Mouse (Mus musculus): ENCODE data around the gene Fam229a. TPM values are rescaled to one million over a fixed set of nuclear protein-coding genes. Genes with fewer than 3 reads are reported as not detected.

Gene Fam229a
- polyA plus RNA-seq, 1 experiment from 2014 or later, result not detected

DNA sequence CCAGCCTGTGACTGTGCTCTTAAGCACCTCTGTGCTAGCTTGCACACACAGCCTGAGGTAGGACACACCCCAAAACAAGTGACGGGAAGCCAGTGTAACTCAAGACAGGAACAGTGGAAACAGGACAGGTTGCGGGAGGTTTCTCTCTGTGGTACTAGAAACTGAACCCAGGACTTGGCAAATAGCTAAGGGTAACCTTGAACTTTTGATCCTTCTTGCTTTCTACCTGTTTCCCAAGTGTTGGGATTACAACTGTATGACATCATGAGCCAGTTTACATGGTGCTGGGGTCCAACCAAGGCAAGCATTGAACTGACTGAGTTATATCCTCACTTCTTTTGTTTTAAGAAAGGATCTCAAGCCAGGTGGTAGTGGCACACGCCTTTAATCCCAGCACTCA lies 11.1 kb upstream of the Fam229a start:
- Histone ChIP-seq H3K4me2 (ENCODE audit: low read depth, low read length) (no peak overlapping the region), H3K36me3 (ENCODE audit: control insufficient read depth, insufficient read depth) (peaks cover 32% of the 10 kb centered on the region), H3K4me1 (ENCODE audit: control insufficient read depth, insufficient read depth, low read length) (no peaks in the 10 kb centered on the region), H3K4me3 (ENCODE audit: low read length) (no peak overlapping the region), H3K9ac (ENCODE audit: low read length) (no peak overlapping the region), H3K27ac (ENCODE audit: low read length) (no peak overlapping the region), H3K9me3 (replicated peaks; ENCODE audit: control insufficient read depth, low read length) (no peaks in the 10 kb centered on the region), H3K27me3 (ENCODE audit: control insufficient read depth, insufficient read depth, low read length) (no peaks in the 10 kb centered on the region)
- WGBS, result 89% methylated on average over 3 of the region's 3 CpGs
- no peak for ATAC-seq (replicated peaks; ENCODE audit: extremely low read depth, insufficient read depth, low FRiP score)

- H3K9me3 ChIP-seq (replicated peaks; ENCODE audit: control insufficient read depth, low read length), result no peaks in the 10 kb centered on the region
- H3K27ac ChIP-seq (ENCODE audit: low read length), result no peak overlapping the region
- no peak overlapping the region for H3K4me2 ChIP-seq (ENCODE audit: low read depth, low read length)
- ATAC-seq (replicated peaks; ENCODE audit: extremely low read depth, insufficient read depth, low FRiP score), result no peak
- H3K27me3 ChIP-seq (ENCODE audit: control insufficient read depth, insufficient read depth, low read length), result no peaks in the 10 kb centered on the region
- no peak overlapping the region for H3K9ac ChIP-seq (ENCODE audit: low read length)
- H3K4me3 ChIP-seq (ENCODE audit: low read length), result no peak overlapping the region
- H3K4me1 ChIP-seq (ENCODE audit: control insufficient read depth, insufficient read depth, low read length), result no peaks in the 10 kb centered on the region
- 85% methylated on average over 1 of the region's 1 CpGs for WGBS
- peaks cover 33% of the 10 kb centered on the region for H3K36me3 ChIP-seq (ENCODE audit: control insufficient read depth, insufficient read depth)
Measured at GRCm38 (mm10) chr4:129481090-129481489, 9.9 kb upstream of the Fam229a start.

- no peak overlapping the region for H3K4me2 ChIP-seq (ENCODE audit: low read depth, low read length)
- H3K27me3 ChIP-seq (ENCODE audit: control insufficient read depth, insufficient read depth, low read length), result peaks cover 9% of the 10 kb centered on the region
- ATAC-seq (replicated peaks; ENCODE audit: extremely low read depth, insufficient read depth, low FRiP score), result no peak
- H3K9ac ChIP-seq (ENCODE audit: low read length), result no peak overlapping the region
- no peak overlapping the region for H3K4me3 ChIP-seq (ENCODE audit: low read length)
- H3K36me3 ChIP-seq (ENCODE audit: control insufficient read depth, insufficient read depth), result no peaks in the 10 kb centered on the region; the same call in 1 of the 2 replicates
- peaks cover 25% of the 10 kb centered on the region for H3K4me1 ChIP-seq (ENCODE audit: control insufficient read depth, insufficient read depth, low read length)
- no peak overlapping the region for H3K27ac ChIP-seq (ENCODE audit: low read length)
- 63% methylated on average over 6 of the region's 7 CpGs for whole genome bisulfite sequencing
- no peaks in the 10 kb centered on the region for H3K9me3 ChIP-seq (replicated peaks; ENCODE audit: control insufficient read depth, low read length)
Measured at GRCm38 (mm10) chr4:129494681-129495080, 3.7 kb downstream of the Fam229a start.

GRCm38 (mm10) chr4:129495672-129496562 lies 4.9 kb downstream of the Fam229a start:
- Histone ChIP-seq H3K27me3 (ENCODE audit: control insufficient read depth, insufficient read depth, low read length) (peaks cover 9% of the 10 kb centered on the region), H3K4me3 (ENCODE audit: low read length) (peak overlapping the region; percentile 7; the same call in 1 of the 2 replicates), H3K9ac (ENCODE audit: low read length) (peak overlapping the region; percentile 17; the same call in 1 of the 2 replicates), H3K27ac (ENCODE audit: low read length) (peak overlapping the region; percentile 81), H3K4me2 (ENCODE audit: low read depth, low read length) (no peak overlapping the region), H3K9me3 (replicated peaks; ENCODE audit: control insufficient read depth, low read length) (no peaks in the 10 kb centered on the region), H3K36me3 (ENCODE audit: control insufficient read depth, insufficient read depth) (no peaks in the 10 kb centered on the region), H3K4me1 (ENCODE audit: control insufficient read depth, insufficient read depth, low read length) (peaks cover 25% of the 10 kb centered on the region)
- no peak for ATAC-seq (replicated peaks; ENCODE audit: extremely low read depth, insufficient read depth, low FRiP score)
- 30% methylated on average over 16 of the region's 16 CpGs for WGBS

- ATAC-seq (replicated peaks; ENCODE audit: extremely low read depth, insufficient read depth, low FRiP score), result peak; percentile 35
- Histone ChIP-seq H3K27me3 (ENCODE audit: control insufficient read depth, insufficient read depth, low read length) (peaks cover 5% of the 10 kb centered on the region), H3K27ac (ENCODE audit: low read length) (peak overlapping the region; percentile 81), H3K4me2 (ENCODE audit: low read depth, low read length) (no peak overlapping the region; the same call in 1 of the 2 replicates), H3K4me3 (ENCODE audit: low read length) (peak overlapping the region; percentile 7; the same call in 1 of the 2 replicates), H3K9me3 (replicated peaks; ENCODE audit: control insufficient read depth, low read length) (no peaks in the 10 kb centered on the region), H3K4me1 (ENCODE audit: control insufficient read depth, insufficient read depth, low read length) (peaks cover 23% of the 10 kb centered on the region), H3K9ac (ENCODE audit: low read length) (peak overlapping the region; percentile 17; the same call in 1 of the 2 replicates), H3K36me3 (ENCODE audit: control insufficient read depth, insufficient read depth) (no peaks in the 10 kb centered on the region)
- WGBS, result 30% methylated on average over 6 of the region's 6 CpGs
Measured at GRCm38 (mm10) chr4:129496631-129497030, 5.6 kb downstream of the Fam229a start.

- Histone ChIP-seq H3K4me2 (ENCODE audit: low read depth, low read length) (no peak overlapping the region), H3K36me3 (ENCODE audit: control insufficient read depth, insufficient read depth) (no peaks in the 10 kb centered on the region), H3K27ac (ENCODE audit: low read length) (peak overlapping the region; percentile 74), H3K9ac (ENCODE audit: low read length) (0 out of 2 replicates have a peak overlapping the region, but pooled peaks have one; percentile 8), H3K4me3 (ENCODE audit: low read length) (no peak overlapping the region), H3K4me1 (ENCODE audit: control insufficient read depth, insufficient read depth, low read length) (peaks cover 41% of the 10 kb centered on the region), H3K9me3 (replicated peaks; ENCODE audit: control insufficient read depth, low read length) (no peaks in the 10 kb centered on the region), H3K27me3 (ENCODE audit: control insufficient read depth, insufficient read depth, low read length) (no peaks in the 10 kb centered on the region)
- no peak for ATAC-seq (replicated peaks; ENCODE audit: extremely low read depth, insufficient read depth, low FRiP score)
- 26% methylated on average over 3 of the region's 3 CpGs for WGBS
Measured at GRCm38 (mm10) chr4:129498941-129499340, 8.0 kb downstream of the Fam229a start.

DNA sequence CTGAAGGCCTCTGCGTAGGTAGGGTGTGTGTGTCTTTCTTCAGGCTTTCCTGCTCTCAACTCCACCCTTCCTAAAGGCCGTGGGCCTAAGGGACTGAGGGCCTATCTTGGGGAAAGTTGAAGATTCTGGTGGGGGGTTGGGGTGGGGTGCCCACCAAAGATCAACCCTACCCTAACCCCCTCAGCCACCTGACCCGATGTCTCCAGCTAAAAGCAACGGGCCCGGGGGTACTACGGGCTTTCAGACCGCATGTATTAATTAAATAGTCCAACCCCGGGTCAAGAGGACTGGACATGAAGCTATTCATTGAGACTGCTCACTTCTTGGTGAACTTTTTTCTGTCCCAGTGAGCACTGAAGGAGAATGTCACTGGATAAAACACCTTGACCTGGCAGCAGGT lies 9.0 kb downstream of the Fam229a start:
- Histone ChIP-seq H3K27ac (ENCODE audit: low read length) (peak overlapping the region; percentile 94), H3K4me3 (ENCODE audit: low read length) (peak overlapping the region; percentile 59), H3K4me1 (ENCODE audit: control insufficient read depth, insufficient read depth, low read length) (peaks cover 48% of the 10 kb centered on the region), H3K4me2 (ENCODE audit: low read depth, low read length) (peak overlapping the region; percentile 85), H3K9me3 (replicated peaks; ENCODE audit: control insufficient read depth, low read length) (no peaks in the 10 kb centered on the region), H3K9ac (ENCODE audit: low read length) (peak overlapping the region; percentile 79), H3K36me3 (ENCODE audit: control insufficient read depth, insufficient read depth) (no peaks in the 10 kb centered on the region), H3K27me3 (ENCODE audit: control insufficient read depth, insufficient read depth, low read length) (no peaks in the 10 kb centered on the region)
- ATAC-seq (replicated peaks; ENCODE audit: extremely low read depth, insufficient read depth, low FRiP score), result no peak
- 79% methylated on average over 8 of the region's 8 CpGs for WGBS

GRCm38 (mm10) chr4:129500607-129501566 lies 9.9 kb downstream of the Fam229a start:
- 2% methylated on average over 44 of the region's 49 CpGs for WGBS
- Histone ChIP-seq H3K9me3 (replicated peaks; ENCODE audit: control insufficient read depth, low read length) (no peaks in the 10 kb centered on the region), H3K4me3 (ENCODE audit: low read length) (peak overlapping the region; percentile 59), H3K4me2 (ENCODE audit: low read depth, low read length) (peak overlapping the region; percentile 85), H3K4me1 (ENCODE audit: control insufficient read depth, insufficient read depth, low read length) (peaks cover 46% of the 10 kb centered on the region), H3K9ac (ENCODE audit: low read length) (peak overlapping the region; percentile 79), H3K27ac (ENCODE audit: low read length) (peak overlapping the region; percentile 94), H3K36me3 (ENCODE audit: control insufficient read depth, insufficient read depth) (no peaks in the 10 kb centered on the region), H3K27me3 (ENCODE audit: control insufficient read depth, insufficient read depth, low read length) (no peaks in the 10 kb centered on the region)
- ATAC-seq (replicated peaks; ENCODE audit: extremely low read depth, insufficient read depth, low FRiP score), result peak; percentile 90
